Mouse (Mus musculus) olfactory bulb, adult 2 months (tissue): ENCODE results near the gene Dctpp1. TPM values are rescaled to one million over a fixed set of nuclear protein-coding genes. Genes with fewer than 3 reads are reported as not detected.
A peak's percentile ranks its signal among the peaks of the same experiment; 100 is the strongest.

ENCODE experiments used
- H3K27ac ChIP-seq: fragments of 200-500 bp; 2 replicates; pipeline ENCODE4 v1.5.1; 2012; ENCODE audit warnings: low read depth, low read length; ENCODE audit not compliant: insufficient read depth
- H3K4me1 ChIP-seq: fragments of 200-500 bp; 2 replicates; pipeline ENCODE4 v1.6.1; 2012; ENCODE audit warnings: low read length; ENCODE audit not compliant: control insufficient read depth, insufficient read depth
- H3K4me3 ChIP-seq: fragments of 200-500 bp; 2 replicates; pipeline ENCODE4 v1.5.1; 2012; ENCODE audit warnings: mild to moderate bottlenecking, low read depth, low read length, moderate library complexity; ENCODE audit not compliant: insufficient read depth
- CTCF ChIP-seq: fragments of 200-500 bp; IDR thresholded peaks from 2 replicates; pipeline ENCODE4 v1.5.1; 2012; ENCODE audit warnings: low read depth, mild to moderate bottlenecking, low read length, moderate library complexity; ENCODE audit not compliant: insufficient read depth
- POLR2A ChIP-seq: fragments of 200-500 bp; IDR thresholded peaks from 2 replicates; pipeline ENCODE4 v1.6.1; 2012; ENCODE audit warnings: mild to moderate bottlenecking, low read depth, low read length, moderate library complexity; ENCODE audit not compliant: insufficient read depth
- WGBS: fragments of 180-500 bp; shearing (Covaris S2); methylation state at CpG from one replicate; pipeline ENCODE4 v1.1.7; 2018; 5-methylcytosine and 5-hydroxymethylcytosine counted together
- polyA plus RNA-seq: library from polyadenylated mRNA; stranded (reverse); fragments of >200 nt; gene quantifications from 2 replicates; pipeline ENCODE4 v1.2.4, GENCODE M21; 2012; ENCODE audit warnings: low replicate concordance; ENCODE audit not compliant: missing spikeins, insufficient read depth, insufficient read length

The Dctpp1 gene
- polyA plus RNA-seq, 1 experiment: not detected

DNA sequence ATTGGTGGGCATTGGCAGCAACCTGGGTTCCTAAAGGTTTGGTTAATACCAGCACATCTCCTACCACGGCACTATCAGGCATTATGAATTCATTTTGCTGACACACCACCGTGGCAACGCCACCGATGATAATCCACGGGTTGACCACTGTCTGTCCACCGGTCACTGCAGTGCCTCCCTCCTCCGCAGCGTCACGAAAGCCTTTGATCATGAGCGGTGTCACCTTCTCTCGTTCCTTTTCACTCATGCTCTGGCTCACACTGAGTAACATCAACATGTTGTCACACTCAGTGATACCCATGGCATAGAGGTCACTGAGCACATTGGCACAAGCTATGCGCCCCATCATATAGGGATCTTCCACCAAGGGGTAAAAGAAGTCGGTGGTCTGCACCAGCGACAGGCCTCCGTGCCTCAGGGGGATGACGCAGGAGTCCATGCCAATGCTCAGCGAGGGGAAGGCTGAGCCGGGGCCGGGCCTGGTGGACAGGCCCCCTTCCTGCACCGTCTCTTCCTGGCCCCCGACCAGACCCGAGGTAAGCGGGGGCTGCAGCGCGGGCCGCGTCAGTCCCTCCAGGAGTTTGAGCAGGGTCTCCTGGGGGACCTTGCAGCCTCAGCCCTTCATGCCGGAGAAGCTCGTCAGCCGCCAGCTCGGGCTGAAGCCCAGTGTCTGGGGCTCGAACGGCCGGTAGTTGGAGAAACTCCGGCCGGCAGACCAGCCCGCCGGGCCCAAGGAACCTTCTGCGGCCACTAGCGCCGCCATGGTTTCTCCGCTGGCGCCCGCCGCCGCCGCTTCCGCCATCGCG, 12.8 kb upstream of the Dctpp1 start:
- Histone ChIP-seq H3K27ac (peak overlapping the region; percentile 18), H3K4me3 (peak overlapping the region; percentile 74), H3K4me1 (peaks cover 11% of the 10 kb centered on the region)
- TF ChIP-seq POLR2A: no peak
- no peak for TF ChIP-seq CTCF
- WGBS: 14% methylated on average over 50 of the region's 50 CpGs

DNA sequence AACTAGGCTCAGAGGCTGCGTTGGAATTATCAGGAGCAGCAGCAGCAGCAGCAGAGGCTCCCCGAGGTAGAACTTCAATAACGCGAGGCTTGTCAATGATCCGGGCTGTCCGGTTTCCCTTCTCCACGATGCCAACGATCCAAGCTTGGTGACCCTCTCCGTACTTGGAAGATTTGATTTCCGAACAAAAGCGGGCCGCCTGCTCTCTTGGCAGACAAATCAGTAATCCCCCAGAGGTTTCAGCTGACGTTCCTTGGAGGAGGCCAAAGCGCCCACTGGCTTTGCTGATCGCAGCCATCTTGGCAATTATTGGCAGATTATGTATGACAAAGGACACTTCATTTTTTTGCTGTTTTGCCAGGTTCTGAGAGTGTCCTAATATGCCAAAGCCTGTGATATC, 12.1 kb upstream of the Dctpp1 start:
- WGBS: 85% methylated on average over 15 of the region's 15 CpGs
- no peak for TF ChIP-seq POLR2A
- TF ChIP-seq CTCF: no peak
- Histone ChIP-seq H3K4me1 (peaks cover 11% of the 10 kb centered on the region), H3K4me3 (no peak overlapping the region), H3K27ac (no peak overlapping the region)

DNA sequence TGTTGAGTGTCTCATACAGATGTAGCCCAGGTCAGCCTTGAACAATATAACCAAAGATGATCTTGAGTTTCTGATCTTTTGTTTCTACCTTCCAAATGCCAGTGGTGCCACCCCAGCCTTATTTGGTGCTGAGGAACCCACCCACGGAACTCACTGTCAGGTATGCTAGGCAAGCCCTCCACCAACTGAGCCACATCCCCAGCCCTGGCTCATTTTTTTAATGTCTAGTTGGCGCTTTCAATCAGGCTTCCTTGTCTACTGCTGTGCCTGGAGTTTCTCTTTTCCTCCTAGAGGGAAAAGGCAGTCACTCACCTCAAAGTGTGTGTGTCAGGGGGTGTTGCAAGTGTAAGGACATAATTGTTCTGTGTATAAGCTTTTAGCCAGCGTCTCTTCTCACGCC, 10.6 kb upstream of the Dctpp1 start:
- no peak overlapping the region for H3K4me3 ChIP-seq
- TF ChIP-seq POLR2A (no peak), CTCF (no peak)
- H3K27ac ChIP-seq: no peak overlapping the region
- peaks cover 13% of the 10 kb centered on the region for H3K4me1 ChIP-seq
- WGBS: 96% methylated on average over 4 of the region's 4 CpGs

DNA sequence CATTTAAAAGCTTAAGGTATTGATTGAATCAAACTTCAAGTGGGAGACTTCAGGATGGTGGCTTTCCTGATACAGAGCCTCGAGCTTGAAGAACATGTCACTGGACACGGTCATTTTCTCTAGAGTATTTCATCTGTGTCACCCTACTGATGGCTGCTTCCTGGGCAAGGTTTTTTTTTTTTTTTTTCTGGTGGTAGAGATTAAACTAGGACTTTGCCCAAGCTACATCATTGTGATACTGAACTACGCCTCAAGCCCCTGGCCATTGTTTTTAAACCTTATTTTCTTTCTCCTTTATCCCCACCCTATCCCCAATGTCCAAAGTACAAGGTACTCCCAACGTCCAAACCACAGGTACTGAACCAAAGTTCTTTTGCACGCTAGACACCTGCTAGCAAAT, 10.2 kb upstream of the Dctpp1 start:
- 96% methylated on average over 5 of the region's 5 CpGs for WGBS
- no peak for TF ChIP-seq CTCF
- TF ChIP-seq POLR2A: no peak
- no peak overlapping the region for H3K4me3 ChIP-seq
- H3K4me1 ChIP-seq: peaks cover 13% of the 10 kb centered on the region
- no peak overlapping the region for H3K27ac ChIP-seq

- Histone ChIP-seq H3K4me3 (no peak overlapping the region), H3K4me1 (peaks cover 13% of the 10 kb centered on the region), H3K27ac (no peak overlapping the region)
- TF ChIP-seq POLR2A: no peak
- no peak for TF ChIP-seq CTCF
- 63% methylated on average over 2 of the region's 2 CpGs for WGBS
Measured at GRCm38 (mm10) chr7:127270256-127270655, 9.7 kb upstream of the Dctpp1 start.

- TF ChIP-seq POLR2A (no peak), CTCF (no peak)
- 96% methylated on average over 3 of the region's 3 CpGs for WGBS
- Histone ChIP-seq H3K4me3 (no peak overlapping the region), H3K27ac (no peak overlapping the region), H3K4me1 (peaks cover 2% of the 10 kb centered on the region; the same call in 1 of the 2 replicates)
Measured at GRCm38 (mm10) chr7:127263526-127263925, 3.0 kb upstream of the Dctpp1 start.

DNA sequence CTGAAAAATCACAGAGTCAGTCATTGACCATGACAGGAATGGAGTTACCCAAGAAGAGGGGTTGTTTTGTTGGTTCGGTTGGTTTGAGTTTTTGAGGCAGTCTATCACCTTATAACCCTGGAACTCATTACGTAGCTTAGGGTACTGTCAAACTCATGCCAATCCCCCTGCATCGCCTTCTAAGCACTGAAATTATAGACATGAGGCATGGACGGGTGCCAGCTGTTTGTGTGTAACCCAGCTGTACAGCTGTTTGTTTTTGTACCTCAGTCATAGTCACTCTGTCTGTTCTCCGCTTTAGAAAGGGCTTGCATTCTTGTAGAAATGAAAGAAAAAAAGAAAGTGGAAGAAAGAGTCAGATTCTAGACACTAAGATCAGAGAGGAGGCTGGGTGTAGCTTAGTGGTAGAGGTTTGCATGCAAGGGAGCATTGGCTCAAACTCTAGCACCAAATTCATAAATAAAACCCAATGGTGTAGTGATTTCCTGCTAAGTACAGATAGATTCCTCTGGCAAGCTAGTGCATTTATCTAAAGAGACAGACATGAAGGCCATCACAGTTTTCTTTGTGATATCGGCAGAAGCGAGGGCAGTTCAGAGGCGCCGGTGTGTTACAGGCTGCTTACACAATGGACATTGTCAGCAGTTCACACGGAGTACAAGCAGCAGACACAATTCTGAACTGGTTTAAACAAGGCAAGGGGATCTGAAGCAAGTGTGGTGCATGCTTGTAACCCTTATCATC, 1.9 kb upstream of the Dctpp1 start:
- WGBS: 80% methylated on average over 10 of the region's 10 CpGs
- Histone ChIP-seq H3K4me3 (no peak overlapping the region), H3K4me1 (peaks cover 2% of the 10 kb centered on the region; the same call in 1 of the 2 replicates), H3K27ac (no peak overlapping the region)
- TF ChIP-seq CTCF (no peak), POLR2A (no peak)

- Histone ChIP-seq H3K4me3 (no peak overlapping the region), H3K4me1 (no peaks in the 10 kb centered on the region; the same call in 1 of the 2 replicates), H3K27ac (no peak overlapping the region)
- 54% methylated on average over 8 of the region's 8 CpGs for WGBS
- no peak for TF ChIP-seq CTCF
- no peak for TF ChIP-seq POLR2A
Measured at GRCm38 (mm10) chr7:127259186-127259905, 1.2 kb downstream of the Dctpp1 start.

GRCm38 (mm10) chr7:127256518-127256917, 4.0 kb downstream of the Dctpp1 start:
- WGBS: 87% methylated on average over 5 of the region's 5 CpGs
- no peak overlapping the region for H3K4me3 ChIP-seq
- TF ChIP-seq POLR2A (no peak), CTCF (no peak)
- no peak overlapping the region for H3K27ac ChIP-seq
- peaks cover 2% of the 10 kb centered on the region; the same call in 1 of the 2 replicates for H3K4me1 ChIP-seq
